Comparison of ENCODE assay signal across 16 mouse cellular contexts in genomic region chr1:60683766-60684165, GRCm38 (mm10). TPM values are rescaled to one million over a fixed set of nuclear protein-coding genes. Genes with fewer than 3 reads are reported as not detected.
A peak's percentile ranks its signal among the peaks of the same experiment; 100 is the strongest.
DNase-seq lines count a peak whose midpoint lies in the region; ATAC-seq lines count a peak whose summit lies in the region.
"Had no signal": no experiment of that assay in that cellular context is flagged by ENCODE, and none has a peak within 500 bp of the region (broad histone marks: within the 10 kb centered on the region; RNA-seq: fewer than 3 reads in every experiment).

No protein-coding gene starts in this region.

- 0 out of 2 replicates have a peak, but pooled peaks have one; percentile 15 for ATAC-seq in cerebellum, adult (ENCODE audit: insufficient number of reproducible peaks, low FRiP score, low TSS enrichment)
- ATAC-seq: CD4-positive, CD25-positive, alpha-beta regulatory T cell, adult 4 months; forebrain, embryonic 15.5 days; forebrain, postnatal 0 days had no signal

- no peak for DNase-seq in cerebellum, adult 11-12 months
- peak; percentile 62 for DNase-seq in heart, adult 11 months
- DNase-seq in heart, adult 18-20 months, result no peak
- DNase-seq in Muller cell, postnatal 12 days (ENCODE audit: inconsistent ontology term), result peak; percentile 78
- DNase-seq: adrenal gland, adult 2 months; adrenal gland, postnatal 10 days; adrenal gland, postnatal 25 days; B cell, adult 2 months; cerebellum, adult 18-20 months; cerebellum, adult 8-10 months; cerebellum, postnatal 36 days; embryo, embryonic 11 days; forebrain, postnatal 0 days had no signal

RNA-seq across cellular contexts. Expression of gene Cd28, which starts 32.8 kb away (rescaled TPM):
- 10 to 100 TPM; 11.9 to 13.4 TPM for total RNA-seq in heart, adult 18-20 months (2021)

Comparison
In these comparisons a context has a peak if more than half of its experiments do, and no peak if none do; other contexts are left out.
1. DNase-seq: peak in heart, adult 11 months (single experiment) and Muller cell, postnatal 12 days (single experiment); none in cerebellum, adult 11-12 months (single experiment) and heart, adult 18-20 months (0 of 2).